Mouse (Mus musculus) bone marrow, adult 2 months (tissue): ENCODE measurements around the gene Gm11639. TPM values are rescaled to one million over a fixed set of nuclear protein-coding genes. Genes with fewer than 3 reads are reported as not detected.

Experiments used
- H3K27ac ChIP-seq: fragments of 200-500 bp; 2 replicates; pipeline ENCODE4 v1.5.1; 2012; ENCODE audit warnings: low read depth, mild to moderate bottlenecking, control low read depth, inconsistent platforms, low read length; ENCODE audit not compliant: control insufficient read depth, poor library complexity, insufficient read depth
- H3K4me1 ChIP-seq: fragments of 200-500 bp; 2 replicates; pipeline ENCODE4 v1.6.1; 2011; ENCODE audit warnings: low read length; ENCODE audit not compliant: control insufficient read depth, insufficient read depth
- H3K4me3 ChIP-seq: fragments of 200-500 bp; replicated peaks from 2 replicates; pipeline ENCODE3; 2011; ENCODE audit warnings: mild to moderate bottlenecking, low read depth, low read length, control low read depth; ENCODE audit not compliant: control insufficient read depth
- CTCF ChIP-seq: fragments of 200-500 bp; IDR thresholded peaks from 2 replicates; pipeline ENCODE4 v1.5.1; 2011; ENCODE audit warnings: low read length, control low read depth; ENCODE audit not compliant: control insufficient read depth, insufficient read depth
- POLR2A ChIP-seq: fragments of 200-500 bp; IDR thresholded peaks from 2 replicates; pipeline ENCODE4 v1.6.1; 2011; ENCODE audit warnings: low read depth, mild to moderate bottlenecking, control low read depth, low read length, borderline replicate concordance; ENCODE audit not compliant: control insufficient read depth
- WGBS: fragments of 180-500 bp; shearing (Covaris S2); methylation state at CpG from one replicate; pipeline ENCODE4 v1.1.7; 2018; 5-methylcytosine and 5-hydroxymethylcytosine counted together
- polyA plus RNA-seq: library from polyadenylated mRNA; stranded (reverse); fragments of >200 nt; gene quantifications from 2 replicates; pipeline ENCODE4 v1.2.4, GENCODE M21; 2011; ENCODE audit warnings: low replicate concordance; ENCODE audit not compliant: missing spikeins, insufficient read depth, insufficient read length

Gene Gm11639
- polyA plus RNA-seq, 1 experiment: not detected

DNA sequence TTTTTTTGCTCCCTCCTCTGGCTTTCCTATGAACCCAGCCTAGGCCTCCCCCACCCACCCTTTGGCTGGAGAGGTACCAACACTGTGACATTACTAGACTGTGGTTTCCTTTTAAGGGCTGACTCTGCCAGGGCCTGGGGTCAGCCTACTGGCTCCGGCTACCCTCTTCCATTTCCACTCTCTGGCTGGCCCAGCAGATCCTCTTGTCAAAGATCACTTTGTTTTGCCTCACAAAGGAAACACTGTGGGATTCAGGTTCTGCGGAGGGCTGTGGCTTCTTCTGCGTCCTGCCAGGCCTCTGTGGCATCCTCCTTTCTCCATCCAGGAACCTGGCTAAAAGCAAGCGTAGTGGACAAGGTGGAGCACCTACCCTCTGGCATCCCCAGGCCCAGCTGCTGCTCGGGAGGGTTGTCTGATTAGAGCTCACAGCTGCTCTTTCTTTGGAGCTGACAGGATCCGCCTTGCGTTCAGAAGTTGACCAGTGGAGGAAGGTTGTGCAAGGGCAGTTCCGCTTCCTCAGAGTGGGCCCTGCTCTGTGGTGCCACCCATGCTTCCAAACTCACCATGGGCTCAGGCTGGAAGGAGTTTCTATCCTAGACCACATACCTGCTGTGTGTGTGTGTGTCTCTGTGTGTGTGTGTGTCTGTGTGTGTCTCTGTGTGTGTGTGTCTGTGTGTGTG is 38.2 kb upstream of the Gm11639 start:
- no peak for TF ChIP-seq POLR2A
- peak overlapping the region; percentile 24 for H3K4me3 ChIP-seq

GRCm38 (mm10) chr11:104648571-104648970 is 36.9 kb upstream of the Gm11639 start:
- 62% methylated on average over 3 of the region's 3 CpGs for WGBS

More for the DNA sequence above, 38.2 kb upstream of the Gm11639 start:
- WGBS: 21% methylated on average over 8 of the region's 8 CpGs
- Histone ChIP-seq H3K4me1 (peaks cover 10% of the 10 kb centered on the region), H3K27ac (peak overlapping the region; percentile 87)

GRCm38 (mm10) chr11:104660599-104660998 is 24.9 kb upstream of the Gm11639 start:
- Histone ChIP-seq H3K4me1 (peaks cover 1% of the 10 kb centered on the region; the same call in 1 of the 2 replicates), H3K27ac (no peak overlapping the region), H3K4me3 (no peak overlapping the region)
- no peak for TF ChIP-seq POLR2A
- TF ChIP-seq CTCF: peak; percentile 20; the same call in 1 of the 2 replicates
- 85% methylated on average over 4 of the region's 4 CpGs for WGBS

More at GRCm38 (mm10) chr11:104648571-104648970, 36.9 kb upstream of the Gm11639 start:
- Histone ChIP-seq H3K27ac (no peak overlapping the region), H3K4me3 (no peak overlapping the region), H3K4me1 (peaks cover 9% of the 10 kb centered on the region)
- TF ChIP-seq POLR2A (no peak), CTCF (peak; percentile 78)

DNA sequence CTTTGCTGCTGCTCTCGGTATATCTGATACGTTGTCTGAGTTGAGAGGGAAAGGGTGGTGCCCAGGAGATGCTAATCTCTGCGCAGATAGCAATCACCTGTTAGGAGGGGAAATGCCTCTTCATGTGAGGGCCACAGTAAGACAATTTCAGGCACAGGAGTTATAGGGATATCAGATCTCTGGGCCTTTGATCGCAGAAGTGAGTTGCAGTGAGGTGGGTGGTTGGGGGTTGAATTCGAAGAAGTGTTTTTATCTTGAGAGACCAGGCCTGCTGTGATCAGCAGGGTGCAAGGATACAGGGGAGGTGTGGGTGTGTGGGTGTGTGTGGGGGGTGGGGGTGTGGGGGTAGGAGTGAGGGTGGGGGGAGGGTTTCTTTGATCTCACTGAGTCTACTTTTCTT is 24.4 kb upstream of the Gm11639 start:
- H3K4me1 ChIP-seq: peaks cover 2% of the 10 kb centered on the region
- no peak overlapping the region for H3K27ac ChIP-seq
- TF ChIP-seq CTCF (no peak), POLR2A (no peak)
- no peak overlapping the region for H3K4me3 ChIP-seq
- 56% methylated on average over 5 of the region's 5 CpGs for WGBS

- H3K4me3 ChIP-seq: no peak overlapping the region
- TF ChIP-seq POLR2A (no peak), CTCF (0 out of 2 replicates have a peak, but pooled peaks have one; percentile 17)
- H3K27ac ChIP-seq: no peak overlapping the region
Observed at GRCm38 (mm10) chr11:104661531-104662205, 23.8 kb upstream of the Gm11639 start.

DNA sequence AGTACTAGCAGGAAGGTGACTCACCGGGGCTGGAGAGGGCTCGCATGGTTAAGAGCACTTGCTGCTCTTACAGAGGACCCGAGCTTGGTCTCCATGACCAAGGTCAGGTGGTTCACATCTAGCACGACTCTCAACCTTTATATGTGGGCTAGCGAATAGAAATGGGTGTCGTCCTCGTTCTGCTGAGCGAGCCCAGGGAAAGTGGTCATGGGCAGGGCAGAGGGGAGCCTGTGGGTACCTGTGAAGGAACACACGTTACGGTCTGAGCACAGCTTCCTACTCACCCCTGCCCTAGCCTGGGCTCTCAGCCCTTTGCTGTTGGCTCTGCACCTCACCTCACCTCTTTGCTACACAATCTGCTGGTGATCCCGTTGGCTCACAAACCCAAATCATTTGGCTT is 22.9 kb upstream of the Gm11639 start:
- 74% methylated on average over 11 of the region's 11 CpGs for WGBS
- TF ChIP-seq POLR2A: no peak
- TF ChIP-seq CTCF: no peak
- Histone ChIP-seq H3K4me1 (peaks cover 8% of the 10 kb centered on the region), H3K27ac (no peak overlapping the region), H3K4me3 (no peak overlapping the region)

More at GRCm38 (mm10) chr11:104661531-104662205, 23.8 kb upstream of the Gm11639 start:
- H3K4me1 ChIP-seq: peaks cover 3% of the 10 kb centered on the region
- WGBS: 64% methylated on average over 20 of the region's 20 CpGs

GRCm38 (mm10) chr11:104663241-104663877 is 22.1 kb upstream of the Gm11639 start:
- Histone ChIP-seq H3K27ac (no peak overlapping the region), H3K4me1 (peaks cover 10% of the 10 kb centered on the region), H3K4me3 (no peak overlapping the region)
- no peak for TF ChIP-seq CTCF
- no peak for TF ChIP-seq POLR2A
- WGBS: 56% methylated on average over 6 of the region's 6 CpGs

GRCm38 (mm10) chr11:104663878-104664261 is 21.6 kb upstream of the Gm11639 start:
- no peak overlapping the region for H3K27ac ChIP-seq
- H3K4me3 ChIP-seq: no peak overlapping the region
- no peak for TF ChIP-seq POLR2A
- TF ChIP-seq CTCF: no peak
- WGBS: 25% methylated on average over 3 of the region's 3 CpGs
- H3K4me1 ChIP-seq: peaks cover 10% of the 10 kb centered on the region
